Mouse (Mus musculus) stomach, embryonic 14.5 days (tissue): ENCODE measurements around the gene Krtcap2. TPM values are rescaled to one million over a fixed set of nuclear protein-coding genes. Genes with fewer than 3 reads are reported as not detected.
A peak's percentile ranks its signal among the peaks of the same experiment; 100 is the strongest.

Experiments used
- ATAC-seq: fragments of 200-750 bp; cut with Nextera tagmentation; 2 replicates; pipeline ENCODE4 v1.8.0; 2017; ENCODE audit warnings: low read depth, moderate TSS enrichment; ENCODE audit not compliant: insufficient number of reproducible peaks, insufficient read depth, low FRiP score
- H3K27ac ChIP-seq: fragments of 300-500 bp; sonication (generic); 2 replicates; pipeline ENCODE4 v1.5.1; 2014; ENCODE audit warnings: mild to moderate bottlenecking, low read length, moderate library complexity, mixed read lengths
- H3K27me3 ChIP-seq: fragments of 300-500 bp; sonication (generic); 2 replicates; pipeline ENCODE4 v1.6.1; 2014; ENCODE audit warnings: low read length, control low read depth, mixed read lengths; ENCODE audit not compliant: control insufficient read depth, insufficient read depth
- H3K36me3 ChIP-seq: fragments of 300-500 bp; sonication (generic); 2 replicates; pipeline ENCODE4 v1.6.1; 2014; ENCODE audit warnings: mild to moderate bottlenecking, control low read depth, low read length, moderate library complexity, mixed read lengths; ENCODE audit not compliant: control insufficient read depth, insufficient read depth
- H3K4me1 ChIP-seq: fragments of 300-500 bp; sonication (generic); 2 replicates; pipeline ENCODE4 v1.6.1; 2014; ENCODE audit warnings: low read length, control low read depth, mixed read lengths; ENCODE audit not compliant: control insufficient read depth, insufficient read depth
- H3K4me2 ChIP-seq: fragments of 300-500 bp; sonication (generic); replicated peaks from 2 replicates; pipeline ENCODE4 v1.6.1; 2014; ENCODE audit warnings: low read depth, low read length, control low read depth
- H3K4me3 ChIP-seq: fragments of 300-500 bp; sonication (generic); 2 replicates; pipeline ENCODE4 v1.5.1; 2014; ENCODE audit warnings: low read depth, low read length, control low read depth
- H3K9ac ChIP-seq: fragments of 300-500 bp; sonication (generic); replicated peaks from 2 replicates; pipeline ENCODE4 v1.6.1; 2014; ENCODE audit warnings: low read depth, mild to moderate bottlenecking, control low read depth, low read length, moderate library complexity, mixed read lengths
- H3K9me3 ChIP-seq: fragments of 300-500 bp; sonication (generic); 2 replicates; pipeline ENCODE4 v1.6.1; 2016; ENCODE audit warnings: low read depth, low read length, control low read depth; ENCODE audit not compliant: control insufficient read depth
- WGBS: fragments of 180-500 bp; shearing (Covaris S2); extraction: QIAGEN DNeasy Blood & Tissue Kit; methylation state at CpG from one replicate; pipeline ENCODE4 v1.1.7; 2014; 5-methylcytosine and 5-hydroxymethylcytosine counted together
- polyA plus RNA-seq: library from polyadenylated mRNA; unstranded; fragments of >200 nt; fragmentation: Nextera tagmentation; extraction: Ambion mirVana; gene quantifications from 2 replicates; pipeline ENCODE4 v1.2.1, GENCODE M21; 2014

The Krtcap2 gene
- polyA plus RNA-seq, 1 experiment from 2014 or later, result 314 TPM

GRCm38 (mm10) chr3:89262417-89262816, 16.7 kb downstream of the Krtcap2 start:
- no peaks in the 10 kb centered on the region for H3K9me3 ChIP-seq
- H3K9ac ChIP-seq, result no peak overlapping the region
- no peak for ATAC-seq
- H3K36me3 ChIP-seq, result no peaks in the 10 kb centered on the region
- 65% methylated on average over 10 of the region's 10 CpGs for WGBS
- H3K4me1 ChIP-seq, result peaks cover 9% of the 10 kb centered on the region; the same call in 1 of the 2 replicates
- no peaks in the 10 kb centered on the region for H3K27me3 ChIP-seq
- H3K4me2 ChIP-seq, result no peak overlapping the region
- no peak overlapping the region for H3K27ac ChIP-seq
- H3K4me3 ChIP-seq, result no peak overlapping the region

- Histone ChIP-seq H3K36me3 (no peaks in the 10 kb centered on the region; the same call in 1 of the 2 replicates), H3K9me3 (no peaks in the 10 kb centered on the region), H3K4me3 (peak overlapping the region; percentile 77), H3K4me1 (peaks cover 34% of the 10 kb centered on the region), H3K4me2 (peak overlapping the region; percentile 93), H3K9ac (peak overlapping the region; percentile 93), H3K27me3 (no peaks in the 10 kb centered on the region), H3K27ac (peak overlapping the region; percentile 40; the same call in 1 of the 2 replicates)
- ATAC-seq, result peak; percentile 83
- under 1% methylated on average over 20 of the region's 20 CpGs for WGBS
Measured at GRCm38 (mm10) chr3:89266439-89266893, 20.7 kb downstream of the Krtcap2 start.

GRCm38 (mm10) chr3:89268916-89269315, 23.1 kb downstream of the Krtcap2 start:
- no peak overlapping the region for H3K9ac ChIP-seq
- no peaks in the 10 kb centered on the region for H3K9me3 ChIP-seq
- H3K4me2 ChIP-seq, result 0 out of 2 replicates have a peak overlapping the region, but pooled peaks have one; percentile 64
- no peak overlapping the region; the same call in 1 of the 2 replicates for H3K27ac ChIP-seq
- peaks cover 34% of the 10 kb centered on the region for H3K4me1 ChIP-seq
- no peak for ATAC-seq
- 61% methylated on average over 8 of the region's 8 CpGs for WGBS
- H3K27me3 ChIP-seq, result no peaks in the 10 kb centered on the region
- H3K36me3 ChIP-seq, result no peaks in the 10 kb centered on the region; the same call in 1 of the 2 replicates
- no peak overlapping the region for H3K4me3 ChIP-seq

GRCm38 (mm10) chr3:89270051-89270755, 24.4 kb downstream of the Krtcap2 start, which contains the start of gene Slc50a1:
Gene Slc50a1, minus strand, starts transcription at chr3:89270570.
- 2% methylated on average over 39 of the region's 39 CpGs for WGBS
- H3K9me3 ChIP-seq, result no peaks in the 10 kb centered on the region

GRCm38 (mm10) chr3:89270891-89271290, 25.1 kb downstream of the Krtcap2 start:
- peak overlapping the region; percentile 49; the same call in 1 of the 2 replicates for H3K9ac ChIP-seq
- peak overlapping the region; percentile 51 for H3K4me3 ChIP-seq
- 73% methylated on average over 6 of the region's 6 CpGs for WGBS
- peak overlapping the region; percentile 64 for H3K4me2 ChIP-seq
- no peak for ATAC-seq
- H3K36me3 ChIP-seq, result peaks cover 2% of the 10 kb centered on the region
- H3K27me3 ChIP-seq, result no peaks in the 10 kb centered on the region
- no peaks in the 10 kb centered on the region for H3K9me3 ChIP-seq
- peaks cover 32% of the 10 kb centered on the region for H3K4me1 ChIP-seq
- H3K27ac ChIP-seq, result peak overlapping the region; percentile 68; the same call in 1 of the 2 replicates

More at GRCm38 (mm10) chr3:89270051-89270755, 24.4 kb downstream of the Krtcap2 start, which contains the start of gene Slc50a1:
- Histone ChIP-seq H3K9ac (peak within 1 kb of the TSS; percentile 49), H3K4me3 (peak within 1 kb of the TSS; percentile 51), H3K27me3 (no peaks in the 10 kb centered on the region), H3K27ac (peak within 1 kb of the TSS; percentile 68), H3K4me1 (peaks cover 34% of the 10 kb centered on the region), H3K36me3 (no peaks in the 10 kb centered on the region; the same call in 1 of the 2 replicates), H3K4me2 (peak within 1 kb of the TSS; percentile 64)
- peak; percentile 39; the same call in 1 of the 2 replicates for ATAC-seq

GRCm38 (mm10) chr3:89271760-89272159, 26.0 kb downstream of the Krtcap2 start:
- H3K27me3 ChIP-seq, result no peaks in the 10 kb centered on the region
- H3K36me3 ChIP-seq, result peaks cover 7% of the 10 kb centered on the region
- H3K4me1 ChIP-seq, result peaks cover 30% of the 10 kb centered on the region
- H3K4me2 ChIP-seq, result no peak overlapping the region
- H3K27ac ChIP-seq, result no peak overlapping the region
- no peak for ATAC-seq
- no peak overlapping the region for H3K4me3 ChIP-seq
- H3K9ac ChIP-seq, result no peak overlapping the region
- WGBS, result 65% methylated on average over 6 of the region's 6 CpGs
- H3K9me3 ChIP-seq, result no peaks in the 10 kb centered on the region

GRCm38 (mm10) chr3:89276061-89276460, 30.3 kb downstream of the Krtcap2 start:
- H3K27ac ChIP-seq, result no peak overlapping the region

GRCm38 (mm10) chr3:89277281-89278021, 31.7 kb downstream of the Krtcap2 start:
- WGBS, result 15% methylated on average over 14 of the region's 14 CpGs
- H3K9ac ChIP-seq, result peak overlapping the region; percentile 57; the same call in 1 of the 2 replicates
- H3K27me3 ChIP-seq, result no peaks in the 10 kb centered on the region
- peaks cover 29% of the 10 kb centered on the region for H3K4me1 ChIP-seq
- H3K36me3 ChIP-seq, result peaks cover 7% of the 10 kb centered on the region; the same call in 1 of the 2 replicates
- peak overlapping the region; percentile 87 for H3K27ac ChIP-seq
- peak overlapping the region; percentile 64 for H3K4me3 ChIP-seq
- no peak for ATAC-seq
- peak overlapping the region; percentile 96 for H3K4me2 ChIP-seq
- H3K9me3 ChIP-seq, result no peaks in the 10 kb centered on the region

More at GRCm38 (mm10) chr3:89276061-89276460, 30.3 kb downstream of the Krtcap2 start:
- Histone ChIP-seq H3K9me3 (no peaks in the 10 kb centered on the region), H3K4me1 (peaks cover 29% of the 10 kb centered on the region), H3K4me2 (no peak overlapping the region), H3K9ac (no peak overlapping the region), H3K36me3 (peaks cover 7% of the 10 kb centered on the region; the same call in 1 of the 2 replicates), H3K27me3 (no peaks in the 10 kb centered on the region), H3K4me3 (no peak overlapping the region)
- ATAC-seq, result no peak
- 89% methylated on average over 13 of the region's 13 CpGs for WGBS
